Mouse (Mus musculus): ENCODE measurements around the gene Tspan5. TPM values are rescaled to one million over a fixed set of nuclear protein-coding genes. Genes with fewer than 3 reads are reported as not detected.

Gene Tspan5
- total and polyA plus RNA-seq, 3 experiments: 28.1 to 35.1 TPM; not detected in 1

GRCm38 (mm10) chr3:138853996-138854836 is 112.2 kb downstream of the Tspan5 start:
- TF ChIP-seq ZMIZ1 (IDR thresholded peaks at IDR 0.05; ENCODE audit: low read depth, low read length) (no peak), TBP (IDR thresholded peaks at IDR 0.05; ENCODE audit: low read depth, low read length) (no peak), GATA1 (IDR thresholded peaks at IDR 0.05; ENCODE audit: low read depth, low read length) (no peak), TCF12 (IDR thresholded peaks at IDR 0.05; ENCODE audit: low read depth, low read length) (no peak), MXI1 (IDR thresholded peaks at IDR 0.05; ENCODE audit: low read depth, low read length) (no peak), CTCF (IDR thresholded peaks at IDR 0.05 in 2 of 3, conservative IDR thresholded peaks at IDR 0.05 in 1 of 3; ENCODE audit: control insufficient read depth in 1 of 3, insufficient read depth in 1 of 3, low read depth in 2 of 3, low read length in 3 of 3, poor library complexity in 1 of 3, severe bottlenecking in 1 of 3) (no peak), ELF1 (IDR thresholded peaks at IDR 0.05; ENCODE audit: low read depth, low read length) (no peak), MYB (IDR thresholded peaks at IDR 0.05; ENCODE audit: low read depth, low read length) (no peak)
- Histone ChIP-seq H3K4me3 (ENCODE audit: control insufficient read depth in 1 of 2, insufficient read depth in 1 of 2, low read depth in 2 of 2, low read length in 2 of 2) (no peak overlapping the region), H3K9ac (ENCODE audit: control insufficient read depth, low read depth, low read length, poor library complexity, severe bottlenecking) (no peak overlapping the region), H3K27me3 (ENCODE audit: control insufficient read depth in 1 of 2, insufficient read depth in 2 of 2, low read length in 2 of 2) (no peaks in the 10 kb centered on the region), H3K9me3 (replicated peaks; ENCODE audit: insufficient read depth, low read length) (no peaks in the 10 kb centered on the region), H3K79me2 (ENCODE audit: control insufficient read depth, insufficient read depth, low read length, poor library complexity) (peaks cover 7% of the 10 kb centered on the region; the same call in 1 of the 2 replicates), H3K36me3 (ENCODE audit: control insufficient read depth in 1 of 2, insufficient read depth in 2 of 2, low read length in 2 of 2) (no peaks in the 10 kb centered on the region), H3K4me1 (ENCODE audit: control insufficient read depth in 1 of 2, insufficient read depth in 2 of 2, low read length in 2 of 2) (no peaks in the 10 kb centered on the region), H3K27ac (ENCODE audit: control insufficient read depth, low read depth, low read length) (no peak overlapping the region)
- no peak for DNase-seq (ENCODE audit: low read depth, low spot score)

DNA sequence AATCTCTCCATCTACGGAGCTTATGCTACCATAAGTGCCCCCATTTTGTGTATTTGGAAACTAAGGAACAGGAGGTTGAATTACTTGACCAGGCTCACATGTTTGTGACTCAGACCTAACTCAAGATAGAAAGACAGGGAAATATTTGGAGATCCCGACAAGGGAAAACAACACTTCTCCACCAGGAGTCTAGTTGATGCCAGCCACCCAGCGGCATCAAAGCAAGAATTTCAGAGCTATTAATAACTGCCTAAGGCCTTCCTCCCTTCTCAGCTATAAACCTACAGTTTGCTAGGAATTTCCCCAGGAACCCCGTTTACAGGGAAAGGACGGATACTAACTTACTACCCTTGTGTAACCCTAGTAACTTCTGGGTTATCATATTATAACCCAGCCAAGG is 113.4 kb downstream of the Tspan5 start:
- Histone ChIP-seq H3K36me3 (ENCODE audit: control insufficient read depth in 1 of 2, insufficient read depth in 2 of 2, low read length in 2 of 2) (no peaks in the 10 kb centered on the region), H3K27ac (ENCODE audit: control insufficient read depth, low read depth, low read length) (no peak overlapping the region), H3K9ac (ENCODE audit: control insufficient read depth, low read depth, low read length, poor library complexity, severe bottlenecking) (no peak overlapping the region), H3K9me3 (replicated peaks; ENCODE audit: insufficient read depth, low read length) (no peaks in the 10 kb centered on the region), H3K27me3 (ENCODE audit: control insufficient read depth in 1 of 2, insufficient read depth in 2 of 2, low read length in 2 of 2) (no peaks in the 10 kb centered on the region), H3K4me1 (ENCODE audit: control insufficient read depth in 1 of 2, insufficient read depth in 2 of 2, low read length in 2 of 2) (no peaks in the 10 kb centered on the region), H3K4me3 (ENCODE audit: control insufficient read depth in 1 of 2, insufficient read depth in 1 of 2, low read depth in 2 of 2, low read length in 2 of 2) (no peak overlapping the region), H3K79me2 (ENCODE audit: control insufficient read depth, insufficient read depth, low read length, poor library complexity) (peaks cover 5% of the 10 kb centered on the region; the same call in 1 of the 2 replicates)
- TF ChIP-seq ETS1 (IDR thresholded peaks at IDR 0.05; ENCODE audit: low read depth, low read length) (no peak), UBTF (IDR thresholded peaks at IDR 0.05; ENCODE audit: borderline replicate concordance, insufficient read depth, low read depth, low read length) (no peak), SMC3 (IDR thresholded peaks at IDR 0.05; ENCODE audit: low read depth, low read length) (no peak), MAZ (IDR thresholded peaks at IDR 0.05; ENCODE audit: low read depth, low read length) (no peak), SIN3A (IDR thresholded peaks at IDR 0.05; ENCODE audit: low read length) (no peak), ZMIZ1 (IDR thresholded peaks at IDR 0.05; ENCODE audit: low read depth, low read length) (no peak), JUND (IDR thresholded peaks at IDR 0.05; ENCODE audit: low read depth, low read length) (no peak), NELFE (IDR thresholded peaks at IDR 0.05; ENCODE audit: low read depth, low read length) (no peak), ZKSCAN1 (IDR thresholded peaks at IDR 0.05; ENCODE audit: low read depth, low read length) (no peak), NRF1 (IDR thresholded peaks at IDR 0.05; ENCODE audit: insufficient read depth, low read depth, low read length, poor library complexity, severe bottlenecking) (no peak), POLR2A (IDR thresholded peaks at IDR 0.05; ENCODE audit: control insufficient read depth in 1 of 2, insufficient read depth in 1 of 2, low read depth in 1 of 2, low read length in 2 of 2, poor library complexity in 1 of 2) (no peak), GABPA (IDR thresholded peaks at IDR 0.05; ENCODE audit: low read depth, low read length) (no peak), RCOR1 (IDR thresholded peaks at IDR 0.05; ENCODE audit: low read depth, low read length) (no peak), E2F4 (IDR thresholded peaks at IDR 0.05; ENCODE audit: borderline replicate concordance, low read depth, low read length) (no peak)
- no peak for DNase-seq (ENCODE audit: low read depth, low spot score)

All from MEL (cell line).